Mouse (Mus musculus) megakaryocyte-erythroid progenitor cell, adult 5-6 weeks (primary cell): Measurements from ENCODE around the gene Bod1l. TPM values are rescaled to one million over a fixed set of nuclear protein-coding genes. Genes with fewer than 3 reads are reported as not detected.
A peak's percentile ranks its signal among the peaks of the same experiment; 100 is the strongest.

Source experiments
- ATAC-seq: replicated peaks from 2 replicates; pipeline ENCODE4 v1.8.0; 2016; ENCODE audit warnings: mild to moderate bottlenecking, inconsistent platforms; ENCODE audit not compliant: severe bottlenecking, poor library complexity, low FRiP score, low TSS enrichment
- total RNA-seq, 2 experiments: library from RNA; stranded (forward) in 1 of 2; stranded (reverse) in 1 of 2; fragments of 200-1000, 215-1000 nt in 1 of 2; fragments of >200 nt in 1 of 2; fragmentation: Nextera tagmentation in 1 of 2; gene quantifications; 2 replicates each; pipeline ENCODE4 v1.2.3; 2014 to 2017

Bod1l gene
- total RNA-seq (2014; fragmentation: Nextera tagmentation) (31.9 and 35.3 TPM in 2 replicates), total RNA-seq (2017) (51.8 and 56.4 TPM in 2 replicates)

DNA sequence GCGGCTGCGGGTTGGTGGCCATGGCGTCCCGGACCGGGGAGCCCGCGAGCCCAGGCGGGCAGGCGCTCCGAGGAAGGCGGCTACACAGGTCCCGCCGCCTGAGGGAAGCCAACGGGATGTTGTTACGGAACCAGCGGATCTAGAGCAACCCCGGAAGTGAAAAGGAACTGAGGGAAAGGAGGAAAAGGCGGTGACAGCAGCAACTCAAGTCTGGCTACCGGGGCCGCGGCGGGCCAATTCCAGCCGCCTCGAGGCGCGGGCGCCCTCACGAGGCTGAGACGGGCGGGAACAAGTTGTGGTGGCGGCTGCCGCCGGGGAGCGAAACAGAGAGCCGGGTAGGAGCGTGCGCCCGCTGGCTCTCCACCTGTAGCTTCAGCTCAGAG lies at the start of gene Bod1l:
Bod1l (minus strand) TSS at position 169 of the 383 bp plus-strand sequence.
- ATAC-seq = peak; percentile 89

DNA sequence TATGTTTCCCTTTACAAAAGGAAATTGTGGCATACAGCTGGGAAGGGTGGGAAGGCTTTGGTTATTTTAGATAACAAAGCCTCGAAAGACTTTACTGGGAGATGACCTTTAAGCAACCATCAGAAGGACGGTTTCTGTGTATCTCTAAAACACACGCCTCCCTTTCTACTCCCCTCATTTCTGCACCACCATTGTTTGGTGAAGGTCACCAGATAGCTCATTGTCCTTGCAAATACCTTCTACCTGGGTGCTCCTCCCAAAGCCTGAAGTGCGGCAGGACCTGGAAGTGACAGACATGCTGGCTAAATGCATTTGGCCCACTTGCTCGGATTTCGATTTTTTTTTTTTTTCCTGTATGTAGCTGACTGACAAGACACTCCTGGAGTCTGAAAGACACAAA lies 49.2 kb upstream of the Bod1l start:
- no peak for ATAC-seq

DNA sequence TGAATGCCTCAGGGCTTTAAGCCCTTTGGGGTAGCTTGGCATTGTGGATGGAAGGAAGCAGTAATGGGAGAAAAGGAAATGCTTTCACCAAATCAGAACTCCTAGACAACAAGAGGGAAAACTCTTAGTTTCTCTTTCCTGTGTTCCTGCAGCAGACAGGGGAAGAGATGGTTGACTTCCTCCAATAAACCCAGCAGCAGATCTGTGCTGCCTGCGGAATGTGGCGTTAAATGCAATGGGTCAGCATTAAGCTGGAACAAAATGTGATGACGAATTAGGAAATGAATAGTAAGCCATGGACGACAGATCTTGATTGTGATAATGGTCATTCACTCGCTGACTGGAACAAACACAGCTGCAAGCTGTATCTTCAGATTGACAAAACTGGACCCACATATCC lies 46.8 kb upstream of the Bod1l start:
- ATAC-seq = no peak

DNA sequence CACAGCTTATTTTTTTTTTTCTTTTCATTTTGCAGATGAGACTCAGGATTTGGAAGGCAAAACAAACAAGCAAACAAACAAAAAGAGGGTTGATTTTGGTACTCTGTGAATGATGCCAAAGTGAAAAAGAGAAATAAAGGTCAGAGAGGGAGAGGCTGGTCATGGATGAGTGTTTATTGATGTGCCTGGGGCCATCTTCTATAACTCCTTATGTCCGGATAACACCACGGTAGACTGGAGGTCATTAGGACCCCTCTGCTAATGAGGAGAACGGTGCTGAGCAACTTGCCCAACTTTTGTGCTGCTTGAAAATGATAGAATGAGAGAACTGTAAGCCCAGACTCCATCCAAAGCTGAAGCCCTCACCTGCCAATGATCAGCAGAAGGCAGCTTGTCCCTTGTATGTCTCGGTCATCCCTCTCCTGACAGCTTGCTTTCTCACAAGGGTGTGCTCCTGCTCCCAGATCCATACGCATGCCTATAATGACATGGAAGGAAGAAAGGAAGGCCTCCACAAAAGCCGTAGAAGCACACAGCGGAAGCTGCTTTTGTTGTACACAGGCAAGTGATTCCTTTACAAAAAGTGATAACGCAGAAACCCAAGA lies 45.2 kb upstream of the Bod1l start:
- ATAC-seq = no peak

DNA sequence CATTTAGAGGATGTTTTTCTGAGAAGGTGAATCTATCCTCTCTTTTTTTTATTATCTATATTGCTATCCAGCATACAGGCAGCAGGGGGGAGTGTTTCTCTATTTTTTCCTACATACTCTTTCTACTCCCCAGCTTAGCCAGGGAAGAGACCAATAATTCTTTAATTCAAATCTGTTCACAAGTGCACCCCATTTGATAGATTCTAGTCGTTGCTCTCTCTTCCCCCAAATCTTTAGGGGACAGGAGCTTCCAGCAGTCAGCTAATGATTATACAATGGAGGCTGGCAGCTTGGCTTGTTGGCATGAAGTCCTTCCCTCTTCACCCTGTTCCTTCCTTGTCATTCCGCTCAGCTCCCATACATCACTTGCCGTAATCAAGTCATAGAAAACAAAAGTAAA lies 44.7 kb upstream of the Bod1l start:
- no peak for ATAC-seq

DNA sequence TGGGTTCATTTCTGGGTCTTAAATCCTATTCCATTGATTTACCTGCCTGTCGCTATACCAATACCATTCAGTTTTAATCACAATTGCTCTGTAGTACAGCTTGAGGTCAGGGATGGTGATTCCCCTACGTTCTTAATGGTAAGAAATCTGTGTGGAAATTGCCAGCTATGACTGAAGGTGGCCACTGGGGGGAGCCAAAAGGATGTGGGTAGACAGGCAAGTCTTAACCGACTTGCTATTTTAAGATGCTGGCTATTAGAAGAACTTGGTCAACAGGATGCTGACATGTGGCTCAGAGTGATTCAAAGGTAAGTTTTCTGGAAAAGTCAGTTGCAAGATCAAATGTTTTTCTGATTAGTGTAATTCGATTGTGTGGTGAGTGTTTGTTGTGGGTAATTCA lies 43.6 kb upstream of the Bod1l start:
- ATAC-seq = peak; percentile 71; the same call in 1 of the 2 replicates

DNA sequence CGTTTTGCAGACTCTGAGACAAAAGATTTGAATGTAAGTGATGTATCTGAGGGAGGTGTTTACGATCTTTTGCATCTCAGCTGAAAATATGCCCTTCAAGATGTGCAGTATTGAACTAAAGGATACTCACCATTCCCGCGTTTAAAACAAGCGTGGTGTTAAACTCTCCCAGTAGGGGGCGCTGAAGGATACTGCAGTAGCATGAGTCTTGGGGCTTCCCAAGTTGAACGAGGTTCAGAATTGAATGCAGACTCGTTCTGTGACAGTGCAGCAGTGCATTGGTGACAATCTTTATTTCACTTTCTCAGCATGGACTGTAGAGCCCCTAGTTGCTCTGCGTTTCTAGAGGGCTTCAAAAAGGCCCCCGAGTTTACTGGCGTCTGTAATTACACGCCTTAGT lies 40.4 kb upstream of the Bod1l start:
- peak; percentile 81 for ATAC-seq

DNA sequence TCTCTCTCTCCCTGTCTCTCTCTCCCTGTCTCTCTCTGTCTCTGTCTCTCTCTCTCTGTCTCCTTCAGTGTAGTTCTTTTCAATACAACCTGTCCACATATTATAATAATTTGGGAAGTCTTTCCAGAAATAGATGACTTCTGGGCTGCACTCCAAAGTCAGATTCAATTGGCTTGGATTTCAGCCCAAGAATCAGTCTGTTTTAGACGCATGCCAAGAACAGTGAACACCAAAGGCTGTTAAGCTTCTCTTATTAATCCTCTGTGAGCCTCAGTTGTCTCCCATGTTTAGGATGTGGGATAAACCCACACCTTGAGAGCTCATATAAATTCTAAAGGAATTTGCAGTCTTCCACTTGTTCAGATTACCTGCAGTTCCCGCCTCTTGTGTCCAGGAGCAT lies 27.0 kb upstream of the Bod1l start:
- no peak for ATAC-seq

DNA sequence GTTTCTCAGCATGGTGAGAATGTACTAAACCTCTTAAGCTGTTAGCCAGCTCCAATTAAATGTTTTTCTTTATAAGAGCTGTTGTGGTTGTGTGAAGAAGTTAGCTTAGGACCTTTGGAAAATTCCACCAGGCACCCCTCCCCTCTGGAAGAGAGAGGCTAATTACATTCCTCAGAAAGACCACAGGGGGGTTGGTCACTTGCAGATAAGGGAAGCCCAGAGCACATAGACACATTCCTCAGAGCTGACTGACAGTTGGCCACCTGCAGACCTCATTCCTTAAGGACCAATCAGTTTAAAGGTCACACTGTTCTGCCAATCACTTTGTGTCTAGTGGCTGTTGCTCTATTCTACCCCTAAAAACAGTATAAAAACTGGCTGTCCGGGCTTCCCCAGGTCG lies 11.7 kb upstream of the Bod1l start:
- no peak for ATAC-seq

DNA sequence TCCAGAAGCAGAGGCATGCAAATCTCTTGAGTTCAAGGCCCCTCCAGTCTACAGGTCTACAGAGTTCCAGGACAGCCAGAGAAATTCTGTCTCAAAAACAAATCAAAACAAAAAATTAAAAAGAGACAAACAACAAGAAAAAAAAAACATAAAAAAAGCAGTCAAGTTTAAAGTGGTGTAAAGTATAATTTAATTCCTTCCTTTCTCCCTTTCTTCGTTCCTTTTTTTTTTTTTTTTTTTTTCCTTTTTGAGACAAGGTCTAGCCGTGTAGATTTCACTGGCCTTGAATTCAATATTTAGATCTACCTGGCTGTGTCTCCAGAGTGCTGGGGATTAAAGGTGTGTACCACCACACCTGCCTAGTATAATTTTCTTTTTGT lies 1.4 kb upstream of the Bod1l start:
- ATAC-seq = no peak

DNA sequence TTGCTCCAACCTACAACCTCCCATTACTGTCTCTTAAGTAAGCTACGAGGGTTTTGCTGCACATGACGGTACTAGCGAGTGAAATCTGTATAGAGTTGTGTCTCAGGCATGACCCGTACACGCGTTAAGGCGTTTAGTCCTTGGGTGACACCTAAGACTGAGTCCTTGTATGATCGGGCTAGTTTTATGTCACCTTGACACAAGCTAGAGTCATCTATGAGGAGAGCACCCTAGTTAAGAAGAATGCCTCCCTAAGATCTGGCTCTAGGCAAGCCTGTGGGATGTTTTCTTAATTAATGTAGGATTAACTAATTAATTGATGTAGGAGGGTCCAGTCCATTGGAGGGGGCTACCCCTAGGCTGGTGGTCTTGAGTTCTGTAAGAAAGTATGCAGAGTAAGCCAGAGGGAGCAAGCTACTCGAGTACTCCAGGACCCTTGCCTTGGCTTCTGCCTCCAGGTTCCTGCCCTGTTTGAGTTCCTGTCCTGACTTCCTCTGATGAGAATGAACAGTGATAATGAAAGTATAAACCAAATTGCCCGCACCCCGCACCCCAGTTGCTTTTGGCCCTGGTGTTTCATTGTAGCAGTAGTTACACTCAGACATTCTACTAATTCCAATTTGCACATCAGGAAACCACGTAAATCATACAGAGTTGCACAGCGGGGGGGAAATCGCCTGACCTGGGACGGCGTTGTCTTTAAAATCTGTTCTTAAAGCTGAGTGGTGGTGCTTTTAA lies 874 bp upstream of the Bod1l start:
- ATAC-seq = peak; percentile 50

DNA sequence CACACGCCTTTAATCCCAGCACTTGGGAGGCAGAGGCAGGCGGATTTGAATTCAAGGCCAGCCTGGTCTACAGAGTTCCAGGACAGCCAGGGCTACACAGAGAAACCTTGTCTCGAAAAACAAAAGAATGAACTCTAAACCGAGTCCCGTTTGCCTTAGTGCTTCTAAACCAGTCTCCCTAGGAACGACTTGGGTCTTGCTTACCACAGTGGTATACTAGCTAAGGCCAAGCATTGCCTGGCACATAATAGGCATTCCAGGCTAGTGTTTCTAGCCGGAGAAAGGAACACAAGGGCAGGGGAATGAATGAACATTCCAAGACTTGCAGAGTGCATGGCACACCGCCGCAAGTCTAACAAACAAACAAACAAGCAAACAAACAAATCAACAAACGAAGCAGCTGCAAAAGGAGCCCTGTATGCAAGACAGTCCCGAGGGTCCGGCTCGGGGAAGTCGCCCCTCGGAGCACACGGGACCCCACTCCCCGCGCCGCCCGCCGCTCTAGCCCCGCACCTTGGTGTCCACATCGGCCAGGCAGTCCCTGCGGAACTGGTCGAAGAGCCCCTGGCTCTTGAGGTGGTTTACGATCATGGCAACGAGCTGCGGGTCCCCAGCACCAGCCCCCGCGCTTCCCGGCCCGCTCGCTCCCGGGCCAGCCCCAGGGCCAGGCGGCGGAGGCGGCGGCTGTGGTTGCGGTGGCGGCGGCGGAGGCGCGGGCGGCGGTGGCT lies 532 bp downstream of the Bod1l start:
- no peak for ATAC-seq

DNA sequence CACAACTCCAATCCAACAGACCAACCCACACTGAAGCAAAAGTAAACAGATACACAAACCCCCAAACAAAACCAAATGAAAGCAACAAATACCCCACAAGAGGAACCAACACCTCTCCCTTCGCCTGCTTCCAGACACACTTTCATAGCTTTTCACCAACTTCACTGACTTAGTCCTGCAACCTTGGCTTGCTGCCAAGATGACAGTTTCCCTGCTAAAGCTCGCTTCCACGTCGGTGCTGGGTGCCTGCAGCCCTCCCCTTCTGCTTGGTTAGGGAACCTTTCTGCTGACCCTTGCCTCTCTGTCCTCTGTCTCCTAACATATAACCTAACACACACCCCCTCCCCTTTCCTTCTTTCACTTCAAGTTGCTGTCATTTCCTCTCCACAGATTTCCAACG lies 1.4 kb downstream of the Bod1l start:
- ATAC-seq = peak; percentile 20; the same call in 1 of the 2 replicates

DNA sequence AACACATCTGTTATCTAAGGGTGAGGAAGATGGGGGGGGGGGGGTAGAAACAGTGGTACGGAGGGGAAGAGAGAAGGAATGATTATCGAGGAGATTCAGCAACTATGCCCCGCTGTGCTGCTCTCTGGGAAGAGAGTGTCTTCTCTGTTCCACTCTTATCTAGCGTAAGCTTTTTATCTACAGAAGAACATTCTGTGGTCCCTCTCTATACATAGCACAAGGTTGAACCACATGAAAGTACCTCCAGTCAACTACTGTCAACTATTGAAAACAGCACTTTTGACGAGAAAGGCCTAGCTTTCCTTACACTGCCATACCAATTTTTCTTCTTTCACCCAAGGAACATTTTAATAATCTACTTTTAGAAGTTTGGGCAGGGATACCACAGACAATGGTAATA lies 2.4 kb downstream of the Bod1l start:
- peak; percentile 48 for ATAC-seq

DNA sequence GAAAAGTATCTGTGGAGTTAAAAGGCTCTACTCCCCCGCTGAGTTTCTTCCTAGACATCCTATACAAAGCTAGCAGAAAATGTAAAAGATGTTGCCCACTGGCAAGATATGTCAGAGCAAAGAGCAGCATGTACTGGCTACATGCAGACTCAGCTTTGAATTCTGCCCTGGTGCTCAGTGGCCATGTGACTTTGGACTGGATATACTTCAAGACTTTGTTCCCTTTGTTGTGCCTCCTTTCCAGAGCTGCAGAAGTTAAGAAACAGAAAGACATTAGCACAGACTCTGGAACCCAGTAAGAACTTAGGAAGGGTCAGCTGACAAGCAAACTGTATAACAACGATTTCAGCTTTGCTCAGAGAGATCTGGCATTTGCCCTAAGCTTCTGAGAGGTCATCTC lies 14.0 kb downstream of the Bod1l start:
- ATAC-seq = no peak

DNA sequence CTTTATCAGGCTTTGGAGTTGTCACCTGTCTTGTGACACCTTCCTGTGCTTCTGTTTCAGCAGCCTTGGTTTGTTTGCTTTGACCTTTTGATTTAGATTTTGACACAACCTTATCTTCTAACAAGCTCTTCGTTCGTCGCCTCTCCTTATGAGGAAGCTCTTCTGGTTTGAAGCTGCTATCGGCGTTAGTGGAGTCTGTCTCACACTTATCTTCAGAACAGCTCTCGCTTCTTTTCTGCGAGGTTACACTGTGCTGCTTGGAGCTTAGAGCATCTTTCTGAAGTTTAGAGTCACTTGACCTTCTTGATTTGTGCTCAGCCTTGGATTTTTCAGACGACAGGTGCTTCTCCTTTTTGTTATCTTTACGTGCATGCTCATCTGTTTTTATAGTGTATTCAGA lies 23.0 kb downstream of the Bod1l start:
- ATAC-seq = no peak

DNA sequence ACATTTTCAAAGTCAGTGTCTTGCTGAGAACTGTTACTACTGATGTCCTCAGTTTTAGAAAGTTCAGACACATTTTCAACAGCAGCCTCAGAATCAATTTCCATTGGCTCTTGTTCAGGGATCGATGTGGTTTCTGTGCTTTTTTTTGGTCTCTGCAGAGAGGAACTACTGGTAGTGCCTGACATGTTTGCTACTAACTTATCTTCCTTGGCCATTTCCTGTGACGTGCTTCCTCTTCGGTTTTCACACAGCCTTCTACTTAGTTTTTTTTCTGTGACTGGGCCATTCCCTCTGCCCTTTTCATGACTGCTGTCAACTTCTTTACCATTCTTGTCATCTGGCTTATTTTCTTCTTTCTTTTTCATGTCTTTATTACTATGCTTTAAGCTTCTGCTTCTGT lies 23.6 kb downstream of the Bod1l start:
- no peak for ATAC-seq

DNA sequence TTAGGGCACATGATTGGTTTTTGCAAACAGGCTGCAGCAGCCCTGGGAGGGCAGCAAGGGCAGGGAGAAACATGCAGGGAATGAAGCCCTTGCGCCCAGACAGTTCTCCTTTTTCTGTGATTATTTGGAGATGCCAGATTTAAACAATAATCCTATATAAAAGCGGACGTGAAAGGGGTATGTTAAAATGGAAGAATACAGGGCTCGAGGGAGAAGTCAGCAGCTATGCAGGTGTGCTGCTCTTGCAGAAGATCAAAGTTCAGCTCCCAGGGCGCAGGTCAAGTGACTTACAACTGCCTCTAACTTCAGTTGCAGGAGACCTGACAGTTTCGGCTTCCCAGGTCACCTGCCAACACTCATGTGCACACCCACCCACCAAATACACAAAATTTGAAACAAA lies 31.6 kb downstream of the Bod1l start:
- no peak for ATAC-seq

DNA sequence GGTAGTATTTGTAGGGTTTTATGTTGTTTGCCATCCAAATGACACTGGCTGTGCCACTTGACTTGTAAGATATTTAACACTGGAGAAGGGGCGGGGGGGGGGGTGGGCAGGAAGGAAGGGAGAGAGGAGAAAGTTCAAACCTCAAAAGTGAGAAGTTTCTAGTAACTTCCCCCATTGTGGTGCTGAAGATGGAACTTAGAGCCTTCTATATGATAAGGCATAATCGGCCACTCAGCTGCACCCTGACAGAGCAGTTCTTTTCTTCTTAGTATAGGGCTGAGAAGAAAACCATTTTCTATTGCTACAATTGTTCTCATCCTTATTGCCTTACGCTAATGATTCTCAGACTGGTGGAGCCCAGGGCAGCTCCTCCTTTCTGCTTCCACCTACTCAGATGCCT lies 32.8 kb downstream of the Bod1l start:
- no peak for ATAC-seq

DNA sequence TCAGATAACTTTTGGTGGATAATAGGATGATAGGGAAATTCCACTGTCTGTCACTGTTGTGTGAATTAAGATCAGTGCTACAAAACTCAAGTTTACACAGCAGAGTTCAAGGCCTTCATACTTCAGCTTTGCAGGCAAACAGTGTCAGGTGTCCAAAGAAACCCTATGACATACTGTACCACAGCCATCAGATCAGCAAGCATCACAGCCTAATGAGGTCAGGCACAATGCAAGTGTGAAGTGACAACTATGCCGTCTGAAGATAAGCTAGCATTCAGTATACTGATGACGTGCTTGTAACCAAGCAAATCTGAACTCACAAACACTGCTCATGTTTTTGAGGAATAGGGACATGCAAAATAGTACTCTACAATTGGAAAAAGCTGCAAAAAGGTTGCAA lies 36.7 kb downstream of the Bod1l start:
- ATAC-seq = no peak

DNA sequence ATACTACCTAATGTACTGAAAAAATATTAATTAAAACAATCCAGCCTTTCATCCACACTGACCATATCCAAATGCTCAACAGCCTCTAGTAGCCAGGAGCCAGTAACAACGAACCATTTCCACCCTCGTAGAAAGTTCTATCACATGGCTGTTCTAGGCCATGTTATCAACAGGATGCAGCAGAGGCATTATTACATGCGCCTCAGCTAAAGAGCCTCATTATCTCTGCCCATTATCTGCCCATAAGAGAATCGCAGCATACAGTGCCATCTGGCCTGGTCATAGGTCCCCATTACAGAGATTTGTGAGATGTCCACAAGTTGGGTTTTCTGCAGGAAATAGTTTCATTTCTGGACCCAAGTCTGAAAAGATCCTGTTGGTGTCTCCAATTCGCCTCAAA lies 37.9 kb downstream of the Bod1l start:
- peak; percentile 89 for ATAC-seq
